Mouse (Mus musculus) left cerebral cortex, adult 9 months (tissue): ENCODE measurements at regions not wholly inside any gene's neighbourhood (a gene's known extent, or its start where the extent isn't known, plus 50 kb on each side); places are given as distances from the start of the nearest gene placed in this dataset.

Experiments
- DNase-seq, 2 experiments: peaks; one replicate each; pipeline ENCODE4 v3.0.0; 2022; ENCODE audit warnings: low spot score in 2 of 2

DNA sequence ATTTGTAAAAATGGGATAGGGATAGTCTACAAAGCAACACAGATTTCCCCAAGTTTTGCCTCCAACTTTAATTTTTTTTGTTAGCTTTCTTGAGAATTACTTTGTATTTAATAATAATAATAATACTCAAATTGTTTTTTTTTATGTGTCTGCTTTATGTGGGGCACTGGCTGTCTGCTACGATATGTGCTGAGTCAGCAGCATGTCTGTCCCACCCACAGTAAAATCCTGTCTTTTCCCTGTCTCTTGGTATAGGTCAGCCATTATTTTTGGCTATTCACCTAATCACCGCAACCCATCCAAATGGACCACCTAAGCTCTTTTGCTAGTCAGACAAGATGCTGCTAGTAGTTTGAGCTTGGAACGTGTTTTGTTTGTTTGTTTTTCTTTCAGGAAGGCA, 473.0 kb downstream of the Hs3st4 start:
- no peak for DNase-seq

DNA sequence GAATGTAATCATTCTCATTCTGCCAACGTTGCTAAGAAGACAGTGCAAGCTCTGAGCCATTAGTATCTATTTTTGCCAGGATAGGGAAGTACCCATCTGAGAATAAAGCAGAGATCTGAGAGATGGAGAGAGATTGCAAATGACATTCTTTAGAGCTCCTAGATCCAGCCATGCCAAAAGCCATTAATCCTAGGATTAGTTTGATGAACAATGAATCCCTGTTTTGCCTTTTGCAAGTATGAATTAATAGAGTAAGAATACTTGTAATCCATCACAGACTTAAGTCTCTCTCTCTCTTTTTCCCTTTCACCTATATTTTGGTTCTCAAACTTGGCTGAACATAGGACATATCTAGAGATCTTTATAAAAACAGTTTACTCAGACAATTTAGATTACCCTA, 504.7 kb downstream of the Hs3st4 start:
- DNase-seq = no peak

DNA sequence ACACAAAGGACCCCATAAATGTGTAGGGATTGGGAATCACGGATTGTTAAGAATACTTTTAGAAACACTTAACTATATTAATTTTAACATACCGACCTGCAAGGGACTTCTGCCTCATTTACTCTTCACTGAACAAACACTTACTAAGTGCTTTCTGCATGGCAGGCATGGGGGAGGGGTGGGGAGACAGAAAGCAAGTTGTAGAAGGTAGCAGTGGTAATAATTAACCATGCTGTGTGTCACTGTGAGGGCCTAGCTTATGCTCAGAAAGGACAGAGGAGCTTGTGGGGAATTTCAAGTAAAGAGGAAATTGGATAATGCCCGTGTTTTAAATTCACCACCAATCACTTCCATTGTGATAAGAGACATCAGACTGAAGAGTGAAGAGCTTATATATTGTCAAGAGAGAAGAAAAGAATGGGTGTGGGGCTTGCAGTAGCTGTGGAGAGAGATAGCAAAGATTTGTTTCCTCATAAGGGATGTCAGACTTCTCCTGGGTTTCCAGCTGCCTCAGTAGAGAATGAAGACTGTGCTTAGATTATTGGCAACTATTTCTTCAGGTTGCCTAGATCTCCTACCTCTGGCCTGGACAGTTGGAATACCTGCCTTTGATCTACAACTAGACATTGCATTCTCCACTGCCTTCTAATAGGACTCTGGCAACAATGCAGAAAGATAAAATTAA, 508.6 kb downstream of the Hs3st4 start:
- DNase-seq = no peak

DNA sequence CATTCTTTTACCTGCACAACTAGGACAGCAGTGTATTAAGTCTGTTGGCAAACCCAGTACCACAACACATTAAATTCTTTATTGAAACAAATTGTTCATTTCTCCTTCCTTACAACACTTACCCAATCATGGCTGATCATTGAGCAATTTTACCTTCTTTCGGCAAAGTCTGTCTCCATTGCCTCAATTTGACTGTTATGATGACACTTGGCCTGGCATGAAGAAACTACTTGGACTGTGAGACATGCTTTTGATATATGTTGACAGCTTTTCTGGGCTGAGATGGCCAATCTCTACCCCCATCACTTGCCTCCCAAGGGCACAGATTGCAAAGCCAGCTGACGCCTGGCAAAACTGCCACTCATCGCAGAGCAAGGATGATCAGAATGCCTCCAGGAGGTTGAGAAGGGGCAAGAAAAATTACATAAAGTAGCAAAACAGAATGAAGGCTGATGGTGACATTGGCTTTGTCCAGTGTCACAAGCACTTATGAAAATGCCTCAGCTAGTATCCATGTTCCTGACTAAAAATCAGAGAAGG, 509.3 kb downstream of the Hs3st4 start:
- DNase-seq = no peak

DNA sequence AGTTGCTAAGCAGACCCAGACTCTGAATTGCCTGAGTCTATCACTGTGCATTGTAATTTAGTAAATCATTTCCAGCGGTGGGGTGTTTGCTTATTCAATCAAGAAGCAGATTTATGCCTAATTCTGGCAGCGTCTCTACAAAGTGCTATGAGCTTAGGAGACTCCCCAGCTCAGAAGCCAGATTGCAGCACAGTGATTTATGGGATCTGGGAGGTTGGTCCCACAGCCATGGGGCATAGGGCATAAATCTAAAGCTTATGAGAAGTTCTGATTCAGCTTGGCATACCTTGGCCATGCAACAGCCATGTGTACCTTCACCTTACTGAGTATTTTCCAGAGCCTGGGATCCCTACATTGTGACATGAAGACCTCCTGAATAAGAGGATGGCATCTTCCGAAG, 518.0 kb downstream of the Hs3st4 start:
- DNase-seq = no peak

DNA sequence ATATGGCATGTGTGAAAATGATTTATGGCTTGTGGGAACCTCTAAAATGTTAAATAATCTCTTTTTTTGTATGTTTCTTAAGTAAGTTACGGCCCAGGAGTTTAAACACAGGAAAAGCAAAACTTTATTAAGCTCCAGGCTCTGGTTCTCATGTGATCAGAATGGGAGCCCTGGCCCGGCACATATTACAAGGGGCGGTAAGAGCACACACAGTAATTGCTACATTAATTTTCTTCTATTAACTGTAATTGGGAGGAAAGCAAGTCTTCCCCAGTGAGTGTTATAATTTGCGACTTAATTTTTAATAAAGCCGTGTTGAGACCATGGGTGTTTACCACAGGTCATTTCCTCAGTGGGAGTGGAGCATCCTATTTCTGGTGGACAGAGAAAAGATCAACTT, 520.1 kb downstream of the Hs3st4 start:
- no peak for DNase-seq

DNA sequence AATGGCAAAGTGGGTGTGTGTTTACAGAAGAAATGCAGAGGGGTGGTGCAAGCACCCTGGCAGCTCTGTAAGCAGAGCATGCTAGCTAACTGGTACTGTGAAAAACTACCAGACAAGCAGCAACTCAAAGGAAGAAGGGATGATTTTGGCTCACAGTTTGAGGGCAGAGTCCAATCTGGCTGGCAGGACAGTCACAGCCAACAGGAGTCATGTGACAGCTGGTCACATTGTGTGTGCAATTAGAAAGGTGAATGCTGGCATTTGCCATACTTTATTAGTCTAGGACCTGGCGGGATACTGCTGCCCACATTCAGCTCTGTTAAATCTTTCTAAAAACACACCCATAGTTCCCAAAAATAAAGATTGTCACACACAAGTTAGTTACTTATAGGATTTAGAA, 566.4 kb downstream of the Hs3st4 start:
- DNase-seq = no peak

DNA sequence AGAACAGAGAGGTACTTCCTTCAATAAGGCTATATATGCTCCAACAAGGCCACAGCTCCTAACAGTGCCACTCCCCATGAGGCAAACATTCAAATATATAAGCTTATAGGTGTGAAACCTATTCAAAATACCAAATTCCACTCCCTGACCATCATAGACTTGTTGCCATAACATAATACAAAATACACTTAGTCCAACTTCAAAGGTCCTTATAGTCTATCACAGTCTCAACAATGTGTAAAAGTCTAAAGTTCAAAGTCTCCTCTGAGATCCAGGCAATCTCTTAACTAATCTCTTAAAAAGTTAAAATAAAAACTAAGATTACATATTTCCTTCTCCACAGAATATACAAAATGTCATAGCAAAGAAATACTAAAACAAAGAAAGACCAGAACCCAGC, 574.5 kb downstream of the Hs3st4 start:
- no peak for DNase-seq

DNA sequence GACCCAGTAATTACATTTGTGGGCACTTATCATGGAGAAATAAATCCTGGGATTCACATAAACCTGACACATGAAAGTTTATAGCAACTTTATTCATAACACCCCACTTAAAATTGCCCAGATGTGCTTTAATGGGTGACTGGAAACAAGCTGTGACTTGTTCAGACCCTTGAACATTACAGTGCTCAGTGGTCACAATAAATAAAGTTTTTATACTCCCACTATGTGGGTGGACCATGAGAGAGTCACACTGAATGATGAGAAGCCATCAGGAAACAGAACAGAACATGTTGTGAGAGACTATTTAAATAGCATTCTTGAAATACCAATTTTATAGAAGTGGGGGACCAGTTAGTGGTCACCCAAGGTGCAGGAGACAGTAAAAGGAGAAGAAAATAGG, 588.1 kb downstream of the Hs3st4 start:
- DNase-seq = no peak

DNA sequence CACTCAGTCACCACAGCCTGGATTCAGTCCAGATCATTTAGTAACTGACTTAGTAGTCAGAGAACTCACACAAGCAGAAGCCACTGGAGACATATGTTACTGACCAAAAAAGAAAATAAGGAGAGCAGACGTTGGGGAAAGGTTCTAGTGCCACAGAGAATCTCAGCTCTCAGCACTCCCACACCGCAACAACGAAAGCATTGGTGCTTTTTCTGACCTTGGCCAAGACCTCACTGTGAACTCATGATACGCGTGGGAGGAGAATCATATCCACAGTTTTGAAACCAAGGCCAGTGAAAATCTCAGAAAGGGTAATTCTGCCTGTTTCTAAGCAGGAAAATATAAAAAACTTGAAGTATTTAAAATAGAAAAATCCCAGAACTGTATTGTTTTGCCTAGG, 591.0 kb downstream of the Hs3st4 start:
- DNase-seq = no peak

DNA sequence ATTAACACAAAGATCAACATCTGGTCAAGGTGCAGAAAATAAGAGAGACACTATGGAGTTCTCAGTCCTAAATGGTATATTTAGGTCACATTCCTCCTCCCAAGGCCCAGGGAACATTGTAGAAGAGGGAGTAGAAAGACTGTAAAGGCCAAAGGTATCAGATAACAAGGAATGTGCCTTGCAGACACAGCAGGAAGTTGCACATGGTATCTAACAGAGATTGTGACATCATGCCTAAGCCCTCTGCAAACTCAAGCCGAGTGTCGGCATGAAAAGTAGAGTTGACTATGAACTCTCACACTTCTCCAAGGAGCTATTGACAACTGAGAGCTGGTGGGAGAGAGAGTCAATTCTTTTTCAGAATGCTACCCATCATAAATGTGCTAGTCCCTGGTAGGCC, 598.7 kb downstream of the Hs3st4 start:
- DNase-seq = no peak

DNA sequence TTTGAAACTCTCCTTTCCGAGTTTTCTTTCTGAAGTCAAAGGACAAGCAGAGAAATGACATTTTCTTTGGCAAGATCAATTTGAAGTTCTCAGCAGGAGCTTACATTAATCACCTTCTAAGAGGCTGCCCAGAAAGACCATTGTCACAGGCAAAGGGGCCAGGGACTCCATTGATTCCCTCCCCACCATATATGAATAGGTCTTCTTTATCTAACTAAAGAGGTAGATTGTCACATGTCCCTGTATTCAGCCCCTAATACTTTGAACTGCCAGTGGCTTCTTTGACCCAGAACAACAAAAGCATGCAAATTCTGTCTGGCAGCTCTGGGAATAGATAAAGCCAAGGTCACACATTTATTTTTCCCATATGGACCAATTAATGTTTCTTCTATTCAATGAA, 602.6 kb downstream of the Hs3st4 start:
- DNase-seq = no peak

DNA sequence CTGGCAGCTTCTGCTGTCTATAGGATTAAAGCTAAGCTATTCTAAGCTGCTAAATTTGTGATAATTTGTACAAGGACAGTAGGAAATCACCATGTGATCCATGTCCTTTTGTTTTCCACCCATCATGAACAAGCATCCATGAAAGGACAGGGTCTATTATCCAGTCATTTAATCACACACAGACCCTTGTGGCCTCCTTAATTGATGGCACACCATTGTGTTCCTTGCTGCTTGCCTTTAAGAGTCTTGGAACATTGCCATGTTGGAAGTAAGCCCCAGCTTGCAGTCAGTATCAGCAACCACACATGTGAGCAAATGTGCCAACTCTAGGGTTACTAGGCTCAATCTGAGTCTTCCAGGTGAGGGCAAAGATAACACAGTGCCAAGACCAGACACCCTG, 608.7 kb downstream of the Hs3st4 start:
- DNase-seq = no peak

DNA sequence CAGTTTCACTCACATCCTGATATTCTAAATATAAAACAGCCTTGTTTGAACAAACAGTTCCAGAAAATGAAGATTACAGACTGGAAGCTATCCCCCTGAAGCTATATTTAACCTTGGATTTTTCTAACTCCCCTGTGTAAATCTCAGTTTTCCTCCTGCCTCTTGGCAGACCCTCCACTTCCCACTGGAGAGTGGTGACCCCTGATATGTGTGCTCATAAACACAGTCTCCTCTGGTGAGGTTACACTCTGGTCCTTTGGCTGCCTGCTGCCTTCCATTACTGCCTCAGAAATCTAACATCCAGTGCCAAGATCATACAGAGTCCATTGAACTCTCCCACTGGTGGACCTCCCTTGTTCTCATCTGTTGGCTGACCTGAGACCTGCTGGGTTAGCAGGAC, 610.8 kb downstream of the Hs3st4 start:
- no peak for DNase-seq

DNA sequence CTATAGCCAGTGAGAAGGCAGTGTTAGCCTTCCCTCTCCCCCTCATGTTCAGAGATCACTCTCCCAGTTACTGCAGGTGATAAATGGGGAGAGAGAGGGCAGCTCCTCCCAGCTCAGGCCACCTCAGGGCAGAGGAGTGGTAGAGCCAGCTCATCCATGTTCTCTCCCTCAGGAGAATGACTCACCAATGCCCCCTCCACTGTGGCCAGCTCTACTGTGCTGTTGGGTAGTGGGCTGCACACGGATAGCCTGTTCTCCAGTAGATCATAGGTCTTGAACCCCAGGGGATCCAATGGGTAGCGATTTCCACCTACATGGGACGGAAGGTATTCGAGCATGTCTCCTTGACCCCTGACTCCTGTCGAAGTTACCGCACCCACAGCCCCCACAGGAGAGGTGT, 618.1 kb downstream of the Hs3st4 start:
- DNase-seq = no peak

DNA sequence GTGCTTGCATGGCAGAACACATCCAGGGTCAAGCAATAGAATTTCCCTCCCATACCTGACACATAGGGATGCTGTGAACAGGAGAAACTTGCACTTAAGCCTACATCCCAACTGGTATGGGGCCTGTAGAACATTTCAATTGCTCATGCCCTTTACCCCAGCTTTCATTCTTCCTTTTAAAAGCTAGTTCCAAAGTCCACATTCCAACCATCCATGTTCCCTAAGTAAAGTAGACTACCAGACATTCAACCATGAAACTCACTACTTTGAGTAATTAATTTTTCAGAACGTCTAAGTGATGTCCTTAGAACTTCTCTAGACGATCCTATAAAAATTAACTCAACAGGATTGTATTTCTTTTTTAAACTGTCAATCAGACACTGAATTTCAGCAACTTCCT, 621.9 kb downstream of the Hs3st4 start:
- no peak for DNase-seq

DNA sequence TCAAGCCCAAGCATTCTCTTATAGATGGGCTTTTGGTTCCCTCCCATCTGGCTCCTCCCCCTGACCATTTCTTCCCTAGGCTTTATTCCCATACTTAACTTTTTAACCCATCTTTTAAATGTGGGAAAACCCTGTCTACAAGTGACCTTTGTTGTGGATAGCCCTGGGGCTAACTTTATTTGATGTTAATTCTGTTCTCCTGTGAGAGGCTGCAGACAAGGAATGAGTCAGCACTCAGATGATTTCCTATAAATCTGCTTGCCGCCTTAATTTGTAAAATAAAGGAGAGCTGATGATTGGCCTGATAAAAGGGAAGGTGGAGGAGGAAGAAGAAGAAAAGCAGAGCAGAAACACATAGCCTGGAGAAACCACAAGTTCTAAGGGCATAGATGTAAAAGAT, 623.3 kb downstream of the Hs3st4 start:
- DNase-seq = no peak

DNA sequence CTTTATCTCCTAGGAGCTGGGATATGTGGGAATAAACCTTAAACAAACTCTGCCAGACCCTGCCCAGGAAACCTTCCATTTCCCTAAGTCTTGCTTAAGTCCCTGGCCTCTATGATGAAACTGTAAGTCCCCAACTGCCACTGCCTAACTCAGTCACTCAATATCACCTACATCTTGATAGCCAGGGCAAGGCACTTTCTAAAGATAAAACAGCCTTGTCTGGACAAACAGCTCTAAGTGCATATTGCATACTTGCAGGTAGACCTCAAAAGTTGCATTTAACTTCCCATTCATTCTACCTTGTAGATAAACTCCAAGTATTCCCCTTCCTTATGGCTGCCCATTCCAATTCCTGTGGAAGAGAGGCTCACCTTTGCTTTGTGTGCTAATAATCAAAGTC, 624.4 kb downstream of the Hs3st4 start:
- DNase-seq = no peak

DNA sequence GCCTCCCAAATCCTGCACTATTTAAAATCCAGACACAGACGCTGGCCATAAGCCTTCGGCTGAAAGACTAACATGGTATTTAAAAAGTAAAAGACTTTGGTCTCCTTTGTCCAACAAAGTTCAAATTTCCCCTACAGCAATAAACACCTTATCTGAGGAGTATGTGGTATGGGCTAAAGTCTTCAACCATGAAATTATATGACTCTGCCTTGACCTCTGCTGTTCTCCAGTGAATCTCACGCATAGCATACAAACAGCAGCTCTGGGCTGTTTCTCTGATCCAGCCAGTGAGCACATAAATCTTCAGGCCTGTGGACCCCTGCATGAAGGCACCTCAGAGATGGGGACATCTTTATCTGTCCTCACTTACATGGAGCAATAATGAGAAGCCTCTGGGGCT, 627.8 kb downstream of the Hs3st4 start:
- no peak for DNase-seq

DNA sequence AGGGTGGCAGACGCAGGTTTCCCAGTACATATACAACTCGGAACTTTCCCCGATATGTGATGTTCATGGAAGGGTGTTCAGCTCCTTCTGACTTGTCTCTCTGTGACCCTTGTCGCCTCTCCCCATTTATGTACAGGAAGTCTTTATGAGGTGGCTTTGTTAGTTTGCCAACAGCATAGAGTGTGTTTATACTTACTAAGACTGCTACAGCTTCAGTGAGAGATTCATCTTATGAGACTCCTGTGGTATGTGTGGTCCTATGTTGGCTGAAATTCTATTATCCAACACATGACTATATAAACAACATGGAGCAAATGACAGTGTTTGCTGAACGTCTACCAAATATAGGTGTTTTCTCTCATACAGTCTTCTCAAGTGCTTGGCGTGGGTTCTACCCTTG, 664.5 kb downstream of the Hs3st4 start:
- no peak for DNase-seq

DNA sequence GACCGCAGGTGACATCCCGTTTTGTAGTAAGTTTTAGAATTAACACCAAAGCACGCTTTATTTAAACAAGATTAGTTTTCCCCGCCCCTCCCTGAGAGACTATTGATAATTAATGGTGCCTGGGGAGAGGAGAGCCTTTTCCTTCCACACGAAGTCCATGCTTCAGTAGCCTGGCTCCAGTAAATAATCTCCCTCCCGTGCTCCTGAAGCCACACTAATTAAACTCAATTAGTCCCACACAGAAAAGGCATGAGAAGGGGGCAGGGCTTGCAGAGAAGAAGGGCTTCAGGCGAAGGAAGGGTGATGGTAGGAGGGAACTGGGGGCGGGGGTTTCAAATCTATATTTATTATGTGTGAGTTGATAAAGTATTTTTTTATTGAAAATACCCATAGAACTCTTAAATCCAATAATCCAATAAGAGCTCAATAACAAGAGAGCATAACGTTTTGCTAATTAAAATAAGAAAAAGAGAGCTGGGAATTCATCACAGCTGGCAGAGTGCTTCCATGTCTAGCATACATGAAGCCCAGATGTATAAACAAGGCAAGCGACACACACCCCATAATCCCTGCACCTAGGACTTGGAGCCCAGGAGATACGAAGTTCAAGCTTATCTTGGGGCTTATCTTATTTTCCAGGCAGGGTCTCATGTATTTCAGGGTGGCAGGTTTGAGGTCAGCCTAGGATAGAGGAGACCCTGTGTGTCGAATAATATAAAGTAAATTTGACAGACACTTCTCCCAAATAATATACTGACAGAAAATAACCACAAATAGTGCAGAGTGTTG, 684.7 kb downstream of the Hs3st4 start:
- no peak for DNase-seq

DNA sequence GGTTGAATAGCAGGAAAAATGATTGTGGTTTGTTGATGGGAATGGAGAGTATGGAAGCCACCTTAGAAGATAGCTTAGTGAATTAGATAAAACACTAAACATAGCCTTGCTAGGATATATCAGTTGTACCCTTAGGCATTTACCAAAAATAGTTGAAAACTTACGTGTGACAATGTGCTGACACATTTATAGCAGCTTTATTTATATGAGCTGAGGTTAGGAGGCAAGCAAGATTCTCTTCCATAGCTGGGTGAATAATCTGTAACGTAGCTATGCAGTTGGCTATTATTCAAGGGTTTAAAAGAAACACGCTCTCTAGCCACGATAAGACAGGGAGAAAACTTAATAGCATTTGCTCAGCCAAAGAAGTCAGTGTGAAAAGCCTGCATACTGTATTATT, 685.4 kb downstream of the Hs3st4 start:
- no peak for DNase-seq

DNA sequence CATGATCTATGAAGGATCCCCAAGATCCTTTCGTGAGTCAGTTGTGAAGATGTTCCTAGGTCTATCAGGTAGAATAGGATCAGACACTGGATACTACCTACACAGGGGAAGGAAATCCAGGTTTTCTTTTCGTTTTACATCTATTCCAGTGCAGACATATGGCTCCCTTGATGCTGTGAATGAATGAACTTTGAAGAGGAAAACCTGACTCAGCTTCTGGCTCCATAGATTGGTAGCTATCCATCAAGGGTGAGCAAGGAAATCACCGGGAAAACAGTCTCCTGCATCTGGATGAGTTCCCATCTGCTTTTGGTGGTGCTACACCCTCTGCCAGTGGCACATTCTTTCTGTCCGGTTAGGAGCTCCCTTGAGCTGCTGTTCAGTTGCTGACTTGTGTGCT, 687.8 kb downstream of the Hs3st4 start:
- DNase-seq = no peak
